Mouse (Mus musculus) frontal cortex, postnatal 14 days (tissue): ENCODE measurements around the gene Zbtb25.

Experiments used
- DNase-seq, 2 experiments: peaks; one replicate each; pipeline ENCODE4 v3.0.0; 2022; ENCODE audit warnings: low spot score in 2 of 2

The Zbtb25 gene

DNA sequence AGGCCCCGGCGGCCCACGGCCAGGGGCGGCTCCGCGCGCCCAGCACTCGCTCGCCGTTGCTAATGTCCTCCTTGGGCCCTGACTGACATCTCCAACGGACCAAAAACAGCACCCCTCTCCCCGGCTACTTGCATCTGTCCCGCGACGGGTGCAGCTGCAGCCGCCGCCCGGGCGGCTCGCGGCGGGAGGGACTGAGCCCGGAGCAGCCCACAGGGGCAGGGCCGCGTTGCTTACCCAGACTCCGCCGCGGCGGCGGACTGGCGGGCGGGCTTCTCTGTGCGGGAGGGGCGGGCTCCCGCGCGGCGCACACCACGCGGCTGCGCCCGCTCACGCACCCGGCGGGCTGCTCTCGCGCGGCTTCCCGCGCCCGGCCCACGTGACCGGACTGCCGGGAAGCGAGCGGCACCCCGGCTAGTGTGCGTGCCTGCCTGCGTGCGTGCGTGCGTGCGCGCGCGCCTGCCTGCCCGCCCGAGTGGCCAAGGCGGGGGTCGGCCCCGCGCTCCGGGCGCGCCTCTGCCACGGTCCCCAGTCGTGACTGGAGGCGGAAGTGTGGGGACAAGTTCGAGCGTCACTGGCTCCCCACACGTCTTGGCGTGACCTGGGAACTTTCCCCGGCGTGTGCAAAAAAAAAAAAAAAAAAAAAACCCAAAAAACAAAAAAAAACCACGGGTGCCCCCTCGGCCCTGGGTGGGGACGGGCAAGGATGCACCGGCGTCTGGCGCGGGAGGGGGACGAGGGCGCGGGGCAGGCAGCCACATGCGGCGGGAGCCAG, at the start of gene Zbtb25:
TSS of gene Zbtb25 (minus strand) at position 397 of the 772 bp plus-strand sequence.
- DNase-seq, result peak; percentile 80 to 83

DNA sequence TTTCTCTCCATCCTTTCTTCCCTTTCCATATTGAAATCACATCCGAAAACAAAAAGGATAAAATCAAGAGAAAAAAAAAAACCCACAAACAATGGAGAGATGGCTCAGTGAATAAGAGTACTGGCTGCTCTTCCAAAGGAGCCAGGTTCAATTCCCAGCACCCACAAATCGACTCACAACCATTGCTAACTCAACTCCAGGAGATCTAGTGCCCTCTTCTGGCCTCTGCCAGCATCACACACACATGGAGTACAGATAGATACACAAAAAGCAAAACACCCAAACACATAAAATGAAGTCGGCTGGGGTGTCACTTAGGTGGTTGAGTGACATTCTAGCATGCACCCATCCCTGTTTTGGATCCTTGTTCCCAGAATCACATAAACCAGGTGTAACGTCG, 48.9 kb upstream of the Zbtb25 start:
- no peak for DNase-seq

DNA sequence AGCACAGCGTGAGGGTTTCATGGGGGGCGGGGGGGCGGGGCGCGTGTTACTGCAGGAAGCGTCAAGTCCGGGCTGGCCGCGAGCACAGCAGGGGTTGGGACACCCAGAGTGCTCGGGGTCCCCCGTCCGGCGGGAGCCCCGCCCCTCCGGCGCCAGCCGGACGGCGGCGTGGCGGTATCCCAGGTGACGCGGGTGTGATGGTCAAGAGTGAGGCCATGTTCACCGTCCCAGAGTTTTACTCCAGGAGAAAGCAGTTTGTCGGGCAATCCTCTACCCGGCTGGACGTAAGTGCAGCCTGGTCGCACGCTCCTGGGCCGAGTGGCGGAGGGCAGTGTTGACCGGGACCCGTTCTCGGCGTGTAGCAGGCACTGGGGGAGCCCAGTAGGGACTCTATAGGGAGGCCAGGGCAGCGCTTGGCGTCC, 48.0 kb upstream of the Zbtb25 start, which contains the start of gene Ppp1r36:
TSS of gene Ppp1r36 (plus strand) at position 106 of the 422 bp plus-strand sequence.
- no peak for DNase-seq

DNA sequence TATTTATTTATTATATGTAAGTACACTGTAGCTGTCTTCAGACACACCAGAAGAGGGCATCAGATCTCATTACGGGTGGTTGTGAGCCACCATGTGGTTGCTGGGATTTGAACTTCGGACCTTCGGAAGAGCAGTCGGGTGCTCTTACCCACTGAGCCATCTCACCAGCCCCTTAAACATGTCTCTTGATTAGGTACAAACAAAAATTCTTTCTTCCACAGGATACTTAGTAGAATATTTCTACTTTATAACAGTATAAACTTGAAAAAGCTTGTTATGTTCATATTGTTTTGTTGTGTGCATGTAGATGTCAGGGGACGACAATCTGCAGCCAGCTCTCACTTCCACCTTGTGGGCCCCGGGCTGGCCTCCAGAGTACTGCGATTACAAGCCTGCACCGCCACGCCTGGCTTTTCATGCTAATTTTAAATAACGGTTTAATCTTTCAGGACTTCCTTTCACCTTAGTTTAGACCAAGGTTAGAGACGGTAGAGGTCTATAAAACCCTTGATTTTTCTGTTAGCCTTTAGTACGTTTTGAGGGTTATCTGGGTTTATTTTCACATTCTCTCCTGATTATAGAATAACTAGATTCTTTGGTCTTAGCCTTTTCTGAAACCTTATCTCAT, 46.1 kb upstream of the Zbtb25 start:
- no peak for DNase-seq

DNA sequence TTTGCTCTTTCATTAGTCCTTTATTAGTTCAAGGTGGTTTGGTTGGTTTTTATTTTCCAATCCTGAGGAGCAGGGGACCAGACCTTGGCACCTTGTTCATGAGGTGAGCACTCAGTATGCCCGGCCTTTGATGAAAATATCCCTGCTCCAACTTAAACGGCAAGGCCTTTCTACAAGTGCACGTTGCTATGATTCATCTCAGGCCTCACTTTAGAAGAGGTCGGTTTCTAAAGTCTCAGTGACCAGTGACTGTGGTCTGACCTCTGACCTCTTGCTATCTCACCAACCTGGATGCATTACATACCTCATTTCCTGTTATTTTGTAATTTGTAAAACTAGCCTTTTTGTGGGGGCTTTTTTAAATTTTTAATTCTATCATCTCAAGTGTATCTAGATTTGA, 39.8 kb upstream of the Zbtb25 start:
- DNase-seq, result no peak

DNA sequence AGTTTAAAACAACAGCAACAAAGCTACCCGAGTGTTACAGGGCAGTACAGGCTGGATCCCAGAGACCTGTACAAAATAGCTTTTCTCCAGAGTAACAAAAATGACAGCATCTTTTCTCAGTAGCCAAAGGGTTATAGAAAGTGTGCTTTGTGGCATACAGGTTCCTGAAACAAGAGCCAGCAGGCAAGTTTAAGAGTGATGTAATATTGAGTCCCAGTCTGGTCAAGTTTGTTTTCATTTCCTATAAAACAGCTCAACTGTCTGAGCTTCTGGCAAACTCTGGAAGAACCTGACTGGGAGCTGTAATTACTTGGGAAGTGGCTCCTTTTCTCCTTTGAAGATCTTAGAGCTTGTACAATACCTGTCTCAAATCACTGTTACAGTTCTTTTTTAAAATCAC, 37.8 kb upstream of the Zbtb25 start:
- DNase-seq, result no peak

DNA sequence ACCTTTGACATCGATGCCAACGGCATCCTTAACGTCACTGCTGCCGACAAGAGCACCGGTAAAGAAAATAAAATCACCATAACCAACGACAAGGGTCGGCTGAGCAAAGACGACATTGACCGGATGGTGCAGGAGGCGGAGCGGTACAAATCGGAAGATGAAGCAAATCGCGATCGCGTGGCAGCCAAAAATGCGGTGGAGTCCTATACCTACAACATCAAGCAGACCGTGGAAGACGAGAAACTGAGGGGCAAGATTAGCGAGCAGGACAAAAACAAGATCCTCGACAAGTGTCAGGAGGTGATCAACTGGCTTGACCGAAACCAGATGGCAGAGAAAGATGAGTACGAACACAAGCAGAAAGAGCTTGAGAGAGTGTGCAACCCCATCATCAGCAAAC, 36.6 kb upstream of the Zbtb25 start:
- no peak for DNase-seq

DNA sequence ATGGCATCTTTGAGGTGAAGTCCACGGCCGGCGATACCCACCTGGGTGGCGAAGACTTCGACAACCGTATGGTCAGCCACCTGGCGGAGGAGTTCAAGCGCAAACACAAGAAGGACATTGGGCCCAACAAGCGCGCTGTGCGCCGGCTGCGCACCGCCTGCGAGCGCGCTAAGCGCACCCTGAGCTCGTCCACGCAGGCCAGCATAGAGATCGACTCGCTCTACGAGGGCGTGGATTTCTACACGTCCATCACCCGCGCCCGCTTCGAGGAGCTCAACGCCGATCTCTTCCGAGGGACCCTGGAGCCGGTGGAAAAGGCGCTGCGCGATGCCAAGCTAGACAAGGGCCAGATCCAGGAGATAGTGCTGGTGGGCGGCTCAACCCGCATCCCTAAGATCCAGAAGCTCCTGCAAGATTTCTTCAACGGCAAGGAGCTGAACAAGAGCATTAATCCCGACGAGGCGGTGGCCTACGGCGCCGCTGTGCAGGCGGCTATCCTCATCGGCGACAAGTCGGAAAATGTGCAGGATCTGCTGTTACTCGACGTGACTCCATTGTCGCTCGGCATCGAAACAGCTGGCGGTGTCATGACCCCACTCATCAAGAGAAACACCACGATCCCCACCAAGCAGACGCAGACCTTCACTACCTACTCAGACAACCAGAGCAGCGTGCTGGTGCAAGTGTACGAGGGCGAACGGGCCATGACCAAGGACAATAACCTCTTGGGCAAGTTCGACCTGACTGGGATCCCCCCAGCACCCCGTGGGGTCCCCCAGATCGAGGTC, 36.0 kb upstream of the Zbtb25 start:
- peak; percentile 14 to 34 for DNase-seq

DNA sequence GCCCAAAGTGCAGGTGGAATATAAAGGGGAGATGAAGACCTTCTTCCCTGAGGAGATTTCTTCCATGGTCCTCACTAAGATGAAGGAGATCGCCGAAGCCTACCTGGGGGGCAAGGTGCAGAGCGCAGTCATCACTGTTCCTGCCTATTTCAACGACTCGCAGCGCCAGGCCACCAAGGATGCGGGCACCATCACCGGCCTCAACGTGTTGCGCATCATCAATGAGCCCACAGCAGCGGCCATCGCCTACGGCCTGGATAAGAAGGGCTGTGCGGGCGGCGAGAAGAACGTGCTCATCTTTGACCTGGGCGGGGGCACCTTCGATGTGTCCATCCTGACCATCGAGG, 35.4 kb upstream of the Zbtb25 start:
- DNase-seq, result peak in 1 of 2 experiments; percentile 15

DNA sequence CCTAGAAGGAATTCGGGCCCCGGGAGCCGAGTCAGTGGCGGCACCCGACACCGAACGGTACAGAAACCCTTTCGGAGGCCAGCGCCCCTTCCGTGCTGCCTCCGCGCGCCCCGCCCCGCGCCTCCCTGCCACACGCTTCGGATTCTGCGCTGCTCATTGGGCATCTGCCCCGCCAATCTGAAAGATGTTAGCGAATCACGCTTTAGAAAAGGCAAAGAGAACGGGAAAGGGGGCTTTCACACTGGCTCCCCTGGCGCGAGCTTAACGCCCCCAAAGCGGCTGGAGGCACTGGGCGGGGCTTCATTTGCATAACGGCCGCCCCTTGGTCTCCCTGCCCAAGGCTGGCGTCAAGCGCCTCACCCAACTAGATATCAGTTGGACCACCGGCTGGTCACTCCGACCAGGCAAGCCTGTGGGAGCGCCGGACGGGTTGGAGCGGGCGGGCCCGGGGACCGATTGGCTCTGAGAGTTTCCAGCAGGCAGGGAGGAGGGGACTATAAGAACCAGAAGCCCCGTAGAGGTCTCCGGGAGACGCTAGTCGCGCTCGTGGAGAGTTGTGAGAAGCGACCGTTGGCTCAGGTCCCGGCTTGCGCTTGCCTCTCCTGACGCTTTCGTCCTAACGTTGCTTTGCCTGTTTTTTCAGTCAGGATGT, 34.6 kb upstream of the Zbtb25 start, which contains the start of gene Hspa2:
TSS of gene Hspa2 (plus strand) at position 291 of the 652 bp plus-strand sequence.
- peak; percentile 99 to 100 for DNase-seq

DNA sequence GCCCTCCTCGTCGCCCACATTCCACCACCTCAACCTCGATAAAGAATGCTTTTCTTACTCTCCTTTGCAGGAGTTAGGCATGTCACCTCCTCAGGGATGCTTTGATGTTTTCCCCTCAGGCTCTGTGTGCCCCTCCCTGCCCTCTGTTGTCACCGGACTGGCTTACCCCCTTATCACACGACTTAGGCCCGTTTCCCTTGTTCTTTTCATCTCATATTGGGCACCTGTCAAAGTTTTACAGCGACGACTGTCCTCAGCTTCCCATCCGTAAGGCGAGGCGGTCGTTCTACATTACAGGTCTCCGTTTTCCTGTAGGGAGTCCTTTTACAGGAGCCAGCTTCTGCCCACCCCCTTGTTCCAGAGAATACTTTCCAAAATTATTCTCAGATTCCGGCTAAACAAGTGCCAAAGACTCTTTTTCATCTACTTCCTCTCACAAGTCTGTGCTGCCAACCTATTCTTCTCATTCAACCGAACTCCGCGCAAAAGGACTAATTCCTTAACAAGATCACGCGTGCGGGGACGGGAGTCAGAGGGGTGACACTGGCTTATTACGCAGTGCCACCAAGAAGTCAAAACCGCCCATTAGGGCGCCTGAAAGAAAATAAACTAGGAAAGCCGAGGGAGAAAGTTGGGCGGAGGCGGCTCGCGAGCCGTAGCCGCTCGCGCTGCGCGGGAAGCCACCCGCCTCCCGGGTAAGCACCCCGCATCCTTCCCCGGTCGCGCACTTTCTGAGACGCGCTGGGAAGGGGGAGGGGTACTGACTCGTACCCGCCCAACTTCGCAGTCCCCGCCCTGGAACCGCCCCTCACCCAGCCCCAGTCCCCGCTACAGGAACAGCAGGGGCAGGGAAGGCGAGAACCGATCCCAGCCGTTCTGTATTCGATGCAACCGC, 33.8 kb upstream of the Zbtb25 start:
- no peak for DNase-seq

DNA sequence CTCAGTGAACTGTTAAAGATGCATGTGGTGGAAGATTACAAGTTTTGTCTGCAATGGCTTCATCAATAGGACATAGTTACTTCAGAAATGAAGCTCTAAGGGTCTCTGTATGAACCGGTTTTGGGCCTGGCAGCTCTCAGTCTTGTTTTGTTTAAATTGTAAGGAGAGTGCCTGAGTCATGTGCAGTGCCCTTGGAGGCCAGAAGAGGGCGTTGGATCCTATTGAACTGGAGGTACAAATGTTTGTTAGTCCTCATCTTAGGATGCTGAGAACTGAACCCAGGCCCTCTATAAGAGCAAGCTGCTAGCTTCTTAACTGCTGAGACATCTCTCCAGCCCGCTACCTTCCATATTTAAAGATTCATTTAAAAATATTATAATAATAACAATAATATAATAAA, 32.3 kb upstream of the Zbtb25 start:
- DNase-seq, result no peak

DNA sequence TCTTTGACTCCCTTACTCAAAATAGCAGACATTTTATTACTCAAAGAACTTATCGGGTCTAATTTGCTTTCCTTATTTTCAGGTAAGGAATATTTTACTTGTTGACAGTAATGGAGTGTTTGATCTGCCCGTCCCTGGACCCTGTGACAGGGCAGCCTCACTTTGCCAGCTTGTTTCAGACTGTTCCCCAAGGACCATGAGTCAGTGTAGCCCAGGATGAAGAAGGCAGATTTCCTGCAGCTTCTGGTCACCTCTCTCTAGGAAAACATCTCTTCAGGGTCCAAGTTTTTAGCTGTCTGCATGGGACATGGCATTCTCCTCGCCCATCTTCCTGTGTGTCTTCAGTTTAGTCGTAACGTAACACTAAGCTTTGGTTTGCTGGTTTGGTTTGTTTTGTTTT, 27.9 kb upstream of the Zbtb25 start:
- no peak for DNase-seq

DNA sequence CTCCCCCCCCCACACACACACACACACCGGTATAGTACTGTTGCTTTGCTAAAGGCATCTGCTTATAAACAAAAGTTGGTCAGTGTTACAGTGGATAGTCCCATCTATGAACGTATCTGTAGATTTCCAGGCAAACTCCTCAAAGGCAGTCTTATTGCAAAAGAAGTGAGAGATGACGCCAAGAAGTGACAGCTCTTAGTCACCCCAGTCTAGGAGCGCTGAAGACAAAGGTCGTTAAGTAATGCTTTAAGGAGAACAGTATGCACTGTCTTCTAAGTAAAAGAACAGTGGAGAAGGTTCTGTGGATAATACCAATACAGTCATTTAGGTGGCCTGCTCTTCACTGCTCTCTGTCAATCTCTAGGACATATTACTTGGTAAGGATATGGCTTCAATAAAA, 23.6 kb upstream of the Zbtb25 start:
- no peak for DNase-seq

DNA sequence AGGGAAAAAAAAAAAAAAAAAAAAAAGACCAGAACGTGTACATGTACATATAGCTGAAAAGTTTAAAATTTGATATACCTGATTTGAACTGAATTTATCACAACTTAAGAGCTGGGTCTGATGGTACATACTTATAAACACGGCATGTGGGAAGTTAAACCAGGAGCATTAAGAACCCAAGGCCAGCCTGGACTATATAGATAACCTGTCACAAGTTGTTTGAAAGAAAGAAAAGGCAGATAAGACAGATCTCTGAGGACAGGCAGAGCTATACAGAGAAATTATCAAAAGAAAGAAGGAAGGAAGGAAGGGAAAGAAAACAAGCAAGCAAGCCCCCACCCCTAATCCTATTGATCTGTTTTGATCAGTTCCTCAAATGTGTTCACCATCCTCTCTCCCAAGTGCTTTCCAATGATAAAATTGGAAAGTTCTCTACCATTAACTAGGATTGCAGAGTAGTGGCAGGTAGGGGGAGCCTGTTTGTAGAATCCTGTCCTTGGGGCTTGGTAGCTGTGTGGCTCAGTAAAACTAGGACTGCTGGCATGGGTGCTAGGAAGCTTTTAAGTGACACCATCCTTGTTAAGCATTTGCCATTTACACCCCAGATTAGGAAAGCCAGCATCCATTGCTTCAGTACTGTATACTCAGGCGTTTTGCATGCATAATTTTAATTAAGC, 22.3 kb upstream of the Zbtb25 start:
- DNase-seq, result no peak

DNA sequence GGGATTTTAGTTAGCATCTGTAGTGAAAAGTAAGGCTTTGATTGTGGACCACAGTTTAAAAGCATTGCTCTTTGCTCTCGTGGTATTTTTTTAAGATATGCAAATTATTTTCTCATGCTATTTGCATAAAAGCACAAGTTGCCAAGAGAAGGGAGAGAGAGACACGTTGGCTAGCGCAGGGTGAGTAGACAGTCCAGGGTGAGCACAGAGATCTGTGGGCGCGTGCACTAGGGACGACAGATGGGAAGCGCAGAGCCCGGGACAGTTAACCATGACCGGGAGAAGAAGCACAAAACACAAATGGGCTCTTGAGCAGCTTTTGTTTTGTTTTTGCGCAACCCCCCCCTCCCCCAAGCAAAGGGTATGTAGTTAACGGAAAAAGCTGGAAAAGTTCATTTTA, 19.4 kb upstream of the Zbtb25 start:
- no peak for DNase-seq

DNA sequence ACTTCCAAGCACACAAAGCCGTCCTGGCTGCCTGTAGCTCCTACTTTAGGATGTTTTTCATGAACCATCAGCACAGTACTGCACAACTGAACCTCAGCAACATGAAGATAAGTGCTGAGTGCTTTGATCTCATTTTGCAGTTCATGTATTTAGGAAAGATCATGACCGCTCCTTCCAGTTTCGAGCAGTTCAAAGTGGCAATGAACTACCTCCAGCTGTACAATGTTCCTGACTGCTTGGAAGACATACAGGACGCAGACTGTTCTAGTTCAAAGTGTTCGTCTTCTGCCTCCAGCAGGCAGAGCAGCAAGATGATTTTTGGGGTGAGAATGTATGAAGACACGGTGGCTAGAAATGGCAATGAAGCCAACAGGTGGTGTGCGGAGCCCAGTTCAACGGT, 15.9 kb upstream of the Zbtb25 start:
- no peak for DNase-seq

DNA sequence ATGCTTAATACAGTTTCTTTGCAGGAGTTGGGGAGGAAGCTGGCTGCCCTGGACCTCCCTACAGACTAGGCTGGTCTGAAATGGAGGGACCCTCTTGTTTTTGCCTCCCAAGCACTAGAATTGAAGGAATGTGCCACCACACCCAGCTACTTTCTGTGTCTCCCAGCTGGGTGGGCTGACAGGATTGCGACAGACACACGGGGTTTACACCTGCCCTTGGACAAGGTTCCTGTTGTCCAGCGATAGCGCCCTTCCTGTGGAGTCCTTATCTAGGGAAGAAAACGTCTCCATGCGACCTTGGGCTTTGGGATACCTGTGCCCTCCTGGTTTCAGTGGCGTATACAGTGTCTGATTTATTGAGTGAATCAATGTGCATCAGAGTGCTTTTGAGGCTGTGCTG, 10.7 kb upstream of the Zbtb25 start:
- DNase-seq, result no peak

DNA sequence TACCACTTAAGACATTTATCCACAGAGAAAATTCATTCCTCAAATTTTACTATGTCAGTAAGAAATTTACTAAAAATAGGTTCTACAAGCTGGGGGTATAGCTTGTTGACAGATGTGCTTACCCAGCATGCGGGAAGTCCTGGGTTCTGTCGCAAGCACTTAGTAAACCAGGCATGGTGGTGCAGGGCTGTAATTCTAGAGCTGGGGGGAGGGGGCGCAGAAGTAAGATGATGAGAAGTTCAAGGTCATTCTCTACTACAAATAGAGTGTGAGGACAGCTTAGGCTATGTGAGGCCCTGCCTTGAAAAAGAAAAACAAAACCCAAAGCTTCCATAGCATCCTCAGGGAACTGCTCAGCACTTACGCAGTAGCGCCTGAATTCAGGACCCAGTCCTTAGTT, 9.2 kb upstream of the Zbtb25 start:
- DNase-seq, result no peak

DNA sequence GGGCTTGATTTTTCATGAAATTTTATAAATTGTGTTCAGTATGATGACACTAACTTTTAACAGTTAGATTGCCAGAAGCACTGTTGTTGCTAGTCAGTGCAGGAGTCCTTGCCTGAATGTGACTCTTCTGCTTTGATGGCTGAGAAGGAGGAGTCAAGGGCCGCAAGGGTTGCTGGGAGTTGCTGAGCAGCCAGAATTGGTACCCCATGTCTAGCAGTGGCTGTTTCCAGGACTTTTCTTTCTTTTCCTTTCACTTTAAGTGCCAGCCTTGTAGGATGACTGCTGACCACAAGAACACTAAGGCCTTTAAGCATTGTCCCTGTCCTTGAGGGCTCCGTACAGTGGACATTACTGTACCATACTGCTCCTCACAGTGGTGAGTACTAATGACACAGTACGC, 8.3 kb upstream of the Zbtb25 start:
- no peak for DNase-seq

DNA sequence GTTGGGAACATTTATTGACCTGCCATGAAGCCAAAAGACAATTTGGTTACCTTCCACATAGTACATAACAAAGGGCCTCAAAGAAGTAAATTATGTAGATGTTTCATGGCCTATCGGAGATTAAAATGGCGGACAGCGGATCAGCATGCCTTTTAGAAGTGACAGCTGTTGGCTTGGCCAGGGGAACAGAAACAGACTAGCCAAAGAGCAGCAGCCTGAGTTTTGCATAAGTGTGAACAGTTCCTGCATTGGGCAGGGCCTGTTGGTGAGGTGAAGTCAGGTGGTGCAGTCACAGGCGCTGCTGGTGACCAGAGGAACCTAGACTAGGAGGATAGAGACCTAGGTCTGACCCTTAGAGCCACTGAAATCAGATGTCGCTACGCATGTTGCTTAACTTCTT, 7.7 kb upstream of the Zbtb25 start:
- no peak for DNase-seq
